Mouse (Mus musculus) C2C12 (cell line): Measurements from ENCODE around the gene Lgals9.

ENCODE experiments used
- CEBPB ChIP-seq: IDR thresholded peaks from one replicate; pipeline ENCODE4 v1.6.1; 2011; ENCODE audit warnings: low read depth, mild to moderate bottlenecking, control low read depth, moderate library complexity
- CTCF ChIP-seq: IDR thresholded peaks from one replicate; pipeline ENCODE4 v1.5.1; 2011; ENCODE audit not compliant: control insufficient read depth, insufficient read depth, insufficient read length
- MYOD1 ChIP-seq: IDR thresholded peaks from one replicate; pipeline ENCODE4 v1.6.1; 2011; ENCODE audit warnings: low read depth; ENCODE audit not compliant: control insufficient read depth, insufficient read length

- TF ChIP-seq CTCF = no peak
- no peak for TF ChIP-seq MYOD1
- TF ChIP-seq CEBPB = no peak
These were observed 65.0 kb downstream of the Lgals9 start for GRCm38 (mm10) chr11:78919745-78920144.
